Mouse (Mus musculus) right cerebral cortex, postnatal 4 days (tissue): ENCODE measurements at regions not wholly inside any gene's neighbourhood (a gene's known extent, or its start where the extent isn't known, plus 50 kb on each side); places are given as distances from the start of the nearest gene placed in this dataset.
"Not testable (repeated sequence)": the region's sequence is repeated elsewhere in the genome, so short reads cannot be mapped to it uniquely, and the experiment has no call there.

ENCODE experiments used
- DNase-seq: peaks from one replicate; pipeline ENCODE4 v3.0.0-alpha.2; 2022

DNA sequence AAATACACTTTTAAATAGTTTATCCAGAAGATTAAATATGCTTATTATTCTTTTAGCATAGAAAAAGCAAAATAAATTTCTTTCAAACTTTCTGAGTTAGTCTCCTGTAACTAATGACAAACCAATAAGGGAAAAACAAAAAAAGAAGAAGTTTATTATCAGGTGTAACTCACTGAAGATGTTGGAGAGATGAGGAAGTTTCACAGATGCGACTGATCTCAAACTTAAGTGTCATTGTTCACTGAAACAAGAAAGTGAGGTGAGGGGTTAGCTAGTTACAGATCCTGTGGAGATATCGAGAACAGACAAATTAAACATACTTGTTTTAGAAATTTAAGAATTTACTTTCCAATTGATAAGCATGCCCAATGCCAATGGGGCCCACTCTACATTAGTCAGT lies 199.2 kb downstream of the Wdr20rt start:
- no peak for DNase-seq

DNA sequence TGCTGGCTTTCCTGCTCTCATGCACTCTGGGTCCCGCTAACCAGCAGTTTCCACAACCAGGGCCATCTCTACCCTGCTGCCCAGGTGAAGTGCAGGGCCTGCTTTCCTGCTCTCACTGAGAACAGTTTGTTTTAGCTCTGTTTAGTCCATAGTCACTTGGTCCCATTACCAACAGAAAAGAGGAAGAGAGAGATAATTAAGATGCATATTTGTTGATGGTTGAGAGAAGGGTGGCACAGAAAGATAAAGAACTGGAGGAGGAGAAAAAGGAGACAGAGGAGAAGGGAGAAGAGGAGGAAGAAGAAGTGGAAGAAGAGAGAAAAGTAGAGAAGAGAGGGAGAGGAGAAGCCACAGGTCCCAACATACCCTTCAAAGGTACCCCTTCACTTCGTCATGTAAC lies 200.1 kb downstream of the Wdr20rt start:
- DNase-seq: no peak

DNA sequence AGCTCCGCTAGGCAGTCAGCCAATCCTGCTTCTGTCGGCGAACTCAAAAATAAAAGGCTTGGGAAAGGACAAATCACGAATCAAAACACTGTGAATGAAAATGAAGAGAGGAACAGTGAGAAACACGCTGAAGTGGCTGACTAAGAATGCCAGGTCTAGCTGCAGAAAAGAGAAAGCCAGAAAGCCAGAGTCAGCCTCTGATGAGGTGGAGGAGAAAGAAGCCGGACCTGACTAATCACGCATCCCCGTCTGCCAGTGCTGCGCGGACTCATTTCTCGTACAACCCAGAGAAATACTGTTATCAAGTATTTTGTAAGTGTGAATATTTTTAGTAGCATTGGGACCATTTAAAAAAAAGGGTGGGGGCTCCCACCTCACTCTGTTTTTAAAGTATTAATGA lies 201.6 kb downstream of the Wdr20rt start:
- no peak for DNase-seq

DNA sequence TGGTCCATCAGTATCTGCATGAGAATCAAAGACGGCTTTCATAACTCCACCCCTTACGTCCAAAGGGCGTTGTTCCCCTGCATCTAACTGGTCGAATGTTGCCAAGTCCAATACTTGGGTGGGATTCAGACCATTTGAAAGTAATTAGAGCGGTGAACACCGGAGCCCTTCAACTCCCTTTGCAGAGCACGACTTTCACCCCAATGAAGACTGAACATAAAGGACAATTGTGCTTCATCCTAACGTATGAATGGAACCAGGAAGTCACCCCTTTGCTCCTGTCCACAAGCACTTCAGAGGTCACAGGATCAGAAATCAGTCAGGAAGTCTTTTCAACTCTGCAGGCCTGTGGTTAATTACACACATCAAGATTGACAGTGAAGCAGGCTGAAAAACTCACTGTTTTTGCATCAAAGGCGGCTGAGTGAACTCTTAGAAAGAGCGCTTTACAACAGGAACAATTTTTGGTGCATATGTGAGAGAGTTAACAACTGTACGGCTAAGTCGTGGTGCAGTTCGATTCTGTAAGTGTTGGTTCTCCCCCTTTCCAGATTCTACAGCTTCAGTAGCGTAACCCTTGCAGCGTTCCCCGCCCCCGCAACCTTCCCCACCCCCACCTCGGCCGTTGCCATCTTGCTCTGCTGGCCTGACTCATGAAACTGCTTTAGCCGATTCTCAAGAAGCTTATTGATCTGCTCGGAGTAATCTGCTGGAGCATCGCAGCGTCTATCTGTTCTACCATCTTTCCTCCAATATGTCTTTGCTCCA lies 203.1 kb downstream of the Wdr20rt start:
- DNase-seq: no peak

DNA sequence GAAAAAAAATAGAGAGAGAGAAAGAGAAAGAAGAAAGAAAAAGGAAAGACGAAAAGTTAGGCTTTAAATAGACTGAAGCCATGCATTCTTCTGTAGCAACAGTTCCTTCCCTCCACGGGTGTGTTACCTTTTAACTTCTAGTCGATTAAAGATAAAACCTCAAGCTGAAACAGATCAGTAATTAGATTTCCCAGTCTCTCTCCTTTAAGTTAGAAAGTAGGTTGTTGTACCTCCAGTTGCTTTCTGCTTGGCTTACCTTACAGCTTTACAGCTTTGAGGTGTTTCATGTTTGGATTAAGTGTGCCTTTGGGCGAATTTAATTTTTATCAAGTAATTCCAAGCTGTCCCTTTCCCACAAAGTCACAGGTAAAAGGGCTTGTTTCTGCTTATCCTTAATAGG lies 225.5 kb downstream of the Wdr20rt start:
- no peak for DNase-seq

DNA sequence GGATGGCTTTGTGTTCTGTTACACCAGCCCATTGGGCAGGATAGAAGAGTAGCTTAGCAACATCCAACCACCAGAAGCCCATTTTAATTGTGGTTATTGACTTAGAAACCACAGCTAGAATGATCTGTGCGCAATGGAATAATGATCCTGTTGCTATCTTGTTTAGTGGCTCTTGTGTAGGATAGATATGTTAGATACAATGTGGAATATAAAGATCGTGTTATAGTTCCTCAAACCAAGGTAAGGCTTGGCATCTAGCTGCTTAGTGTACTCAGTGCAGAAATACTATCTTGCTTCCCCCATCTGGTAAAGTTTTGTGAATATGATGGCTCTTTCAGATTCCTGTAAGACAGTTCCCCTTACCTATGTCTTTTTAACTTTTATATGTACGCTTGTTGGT lies 230.4 kb downstream of the Wdr20rt start:
- DNase-seq: no peak

DNA sequence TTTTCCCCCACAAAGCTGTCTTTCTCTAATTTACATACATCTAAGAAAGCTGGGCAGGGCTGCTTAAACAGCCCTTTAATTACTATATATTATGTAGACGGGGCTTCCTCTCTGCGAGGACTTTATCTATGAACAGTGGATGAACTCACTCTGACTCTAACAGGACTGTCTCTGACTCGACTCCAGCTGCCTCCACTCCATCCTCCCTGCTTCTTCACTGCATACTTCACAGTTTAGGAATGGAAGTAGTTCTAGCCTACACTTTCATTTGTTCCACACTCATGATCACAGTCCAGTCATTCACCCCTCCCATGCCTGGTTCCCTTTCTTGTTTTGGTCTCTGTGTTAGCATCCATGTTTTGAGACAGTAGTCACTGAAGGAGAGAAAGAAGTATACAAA lies 231.6 kb downstream of the Wdr20rt start:
- no peak for DNase-seq

DNA sequence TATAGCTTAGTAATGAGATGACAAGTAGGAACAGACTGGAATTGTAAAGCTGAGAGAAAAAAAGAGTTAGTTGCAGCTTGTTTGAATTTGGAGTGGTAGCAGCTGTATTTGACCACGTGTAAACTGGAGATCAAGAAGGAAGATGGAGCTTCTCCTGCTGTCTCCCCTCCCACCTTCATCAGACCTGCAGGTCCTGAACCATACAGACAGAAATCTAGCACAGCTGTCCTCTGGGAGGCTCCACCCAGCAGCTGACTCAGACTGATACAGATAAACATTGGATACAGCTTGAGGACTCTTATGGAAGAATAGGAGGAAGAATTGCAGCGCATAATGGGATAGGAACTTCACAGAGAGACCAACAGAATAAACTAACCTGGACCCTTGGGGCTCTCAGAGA lies 238.9 kb downstream of the Wdr20rt start:
- no peak for DNase-seq

DNA sequence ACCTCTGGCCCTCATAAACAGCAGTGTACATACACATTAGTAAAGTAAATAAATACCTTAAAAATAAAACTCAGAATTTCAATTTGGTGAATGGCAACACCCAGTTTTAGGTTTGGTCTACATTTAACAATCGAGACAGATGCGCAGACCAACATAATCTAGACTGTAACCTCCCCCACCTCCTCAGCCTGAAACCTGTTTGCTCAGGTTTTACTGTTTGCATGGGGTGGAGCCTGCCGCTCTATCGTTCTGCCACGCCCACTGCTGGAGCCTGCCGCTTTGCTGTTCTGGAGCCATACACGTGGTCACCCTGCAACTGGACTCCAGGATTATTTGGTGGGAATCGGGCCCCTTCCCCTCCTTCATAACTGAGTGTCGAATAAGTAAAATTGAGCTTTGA lies 253.4 kb downstream of the Wdr20rt start:
- not testable (repeated sequence) for DNase-seq

DNA sequence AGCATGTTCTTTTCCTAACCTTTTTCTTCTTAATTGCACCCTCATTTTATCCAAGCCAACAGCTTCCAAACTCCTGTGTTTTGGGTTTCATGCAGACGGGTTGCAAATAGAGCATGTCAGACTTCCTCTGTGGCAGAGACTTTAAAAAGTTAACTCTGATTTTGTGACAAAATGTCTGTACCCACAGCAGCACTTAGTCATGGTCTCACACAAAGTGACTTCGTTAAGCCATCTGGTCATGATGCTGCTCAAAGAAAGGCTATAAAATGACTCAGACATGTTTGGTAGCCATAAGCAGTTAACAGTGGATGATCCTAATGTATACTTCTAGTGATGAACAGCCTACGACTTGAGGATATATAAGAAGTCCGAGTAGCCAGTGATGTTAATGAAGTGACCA lies 255.5 kb downstream of the Wdr20rt start:
- DNase-seq: no peak

DNA sequence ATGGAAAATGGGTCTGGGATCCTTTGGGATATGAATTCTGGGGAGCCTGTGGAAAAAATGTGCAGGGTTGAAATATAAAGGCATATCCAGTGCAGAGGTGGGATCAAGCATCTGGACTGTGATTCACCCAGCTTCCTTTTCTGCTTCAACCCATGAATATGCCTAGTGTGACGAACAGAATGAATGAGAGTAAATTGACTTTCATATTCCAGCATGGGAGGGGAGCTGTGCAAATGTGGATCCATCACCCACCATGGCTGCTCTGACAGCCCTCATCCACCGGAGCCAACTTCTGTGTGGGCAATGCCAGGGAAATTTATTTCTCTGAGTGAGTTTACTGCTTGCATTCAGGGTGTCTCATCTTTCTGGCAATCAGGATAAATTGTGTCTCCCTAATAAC lies 265.8 kb downstream of the Wdr20rt start:
- DNase-seq: no peak

DNA sequence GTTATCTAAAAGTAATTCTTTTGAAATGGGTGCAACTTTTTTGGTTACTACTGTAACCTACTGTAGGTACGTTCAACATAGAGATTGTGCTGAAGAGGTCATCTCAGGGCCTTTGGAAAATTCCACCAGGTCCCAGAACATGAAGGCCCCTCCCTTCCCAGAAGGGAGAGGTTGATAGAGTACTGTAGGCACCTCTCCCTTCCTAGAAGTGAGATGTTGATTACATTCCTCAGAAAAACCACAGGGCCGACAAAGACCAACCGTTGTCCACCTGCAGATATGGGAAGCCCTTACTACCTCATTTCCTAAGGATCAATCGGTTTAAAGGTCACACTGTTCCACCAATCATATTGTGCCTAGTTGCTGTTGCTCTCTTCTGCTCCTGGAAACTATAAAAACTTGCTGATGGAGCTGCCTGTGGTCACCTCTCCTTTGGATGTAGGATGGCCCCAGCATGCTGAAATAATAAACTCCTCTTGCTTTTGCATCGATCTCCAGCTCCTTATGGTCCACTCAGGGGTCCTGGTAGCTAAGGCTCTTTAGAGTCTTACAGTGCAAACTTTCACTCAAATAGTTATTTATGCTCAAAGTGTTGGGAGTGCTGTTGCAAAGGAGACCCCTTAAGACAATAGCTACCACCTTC lies 269.2 kb downstream of the Wdr20rt start:
- no peak for DNase-seq

DNA sequence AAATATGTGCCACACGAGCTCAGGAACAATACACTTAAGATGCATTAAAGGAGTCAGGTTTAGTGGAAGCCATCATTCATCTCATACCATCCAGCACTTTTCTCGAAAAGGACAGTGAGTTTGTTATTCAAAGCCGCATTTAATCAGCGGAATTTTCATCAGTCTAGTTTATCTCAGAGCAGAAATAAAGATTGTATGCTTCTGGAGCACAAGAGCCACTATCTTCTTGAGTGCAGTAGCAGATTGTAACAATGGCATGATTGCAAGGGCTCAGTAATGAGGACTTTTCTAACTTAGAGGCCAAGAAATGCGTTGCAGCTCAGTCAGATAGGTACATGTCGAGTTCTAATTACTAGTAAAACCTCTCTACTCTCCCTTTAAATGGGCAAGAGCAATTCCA lies 271.3 kb downstream of the Wdr20rt start:
- no peak for DNase-seq

DNA sequence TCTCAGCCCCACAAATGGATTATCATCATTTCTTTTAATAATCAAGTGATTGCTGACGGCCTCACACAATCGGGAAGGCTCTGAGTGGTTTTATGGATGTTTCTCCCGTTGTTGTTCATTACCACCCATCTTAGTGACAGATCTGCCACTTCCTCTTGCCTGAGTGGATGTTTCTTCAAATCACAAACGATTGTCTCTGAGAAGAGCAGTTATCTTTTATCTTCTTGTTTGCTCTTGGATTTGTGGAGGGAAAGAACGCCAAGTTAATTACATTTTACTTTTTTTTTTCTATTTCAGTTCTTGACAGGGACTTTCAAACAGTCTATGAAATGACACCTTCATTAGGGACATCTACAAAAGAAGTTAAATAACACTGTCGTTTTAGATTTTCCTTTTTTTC lies 272.3 kb downstream of the Wdr20rt start:
- DNase-seq: no peak

DNA sequence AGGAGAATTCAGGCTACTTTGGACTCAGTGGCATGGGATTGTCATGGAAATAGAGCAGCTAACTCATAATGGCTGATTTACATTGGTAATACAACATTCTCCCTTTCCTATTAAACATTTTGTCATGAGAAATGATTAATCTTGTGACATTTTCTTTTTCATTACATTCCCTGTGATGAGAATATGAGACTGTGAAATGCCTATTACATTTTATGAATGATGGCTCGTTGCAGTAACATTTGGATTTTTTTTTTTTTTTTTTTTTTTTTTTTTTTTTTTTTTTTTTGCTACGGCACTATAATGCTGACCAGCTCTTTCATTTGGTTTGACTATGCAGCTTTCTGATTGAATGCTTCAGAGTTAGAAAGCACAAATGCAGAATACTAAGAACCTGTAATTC lies 276.1 kb downstream of the Wdr20rt start:
- DNase-seq: no peak

DNA sequence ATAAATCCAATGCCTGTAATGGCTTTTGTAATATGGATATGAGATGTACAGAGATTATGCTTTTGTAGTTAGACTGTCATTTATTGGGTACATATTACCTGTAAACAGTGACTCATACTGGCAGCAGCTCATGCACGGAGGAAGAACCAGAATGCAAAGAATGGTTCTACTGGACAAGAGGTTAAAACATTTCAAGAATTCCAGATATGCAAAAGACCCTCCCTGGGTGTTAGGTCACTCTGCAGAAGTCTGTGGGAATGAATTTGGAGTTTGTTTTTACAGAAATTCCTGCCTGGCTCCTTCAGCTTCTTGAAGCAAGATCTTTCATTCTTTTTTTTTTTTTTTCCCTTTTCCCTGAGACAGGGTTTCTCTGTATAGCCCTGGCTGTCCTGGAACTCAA lies 276.7 kb downstream of the Wdr20rt start:
- DNase-seq: no peak

DNA sequence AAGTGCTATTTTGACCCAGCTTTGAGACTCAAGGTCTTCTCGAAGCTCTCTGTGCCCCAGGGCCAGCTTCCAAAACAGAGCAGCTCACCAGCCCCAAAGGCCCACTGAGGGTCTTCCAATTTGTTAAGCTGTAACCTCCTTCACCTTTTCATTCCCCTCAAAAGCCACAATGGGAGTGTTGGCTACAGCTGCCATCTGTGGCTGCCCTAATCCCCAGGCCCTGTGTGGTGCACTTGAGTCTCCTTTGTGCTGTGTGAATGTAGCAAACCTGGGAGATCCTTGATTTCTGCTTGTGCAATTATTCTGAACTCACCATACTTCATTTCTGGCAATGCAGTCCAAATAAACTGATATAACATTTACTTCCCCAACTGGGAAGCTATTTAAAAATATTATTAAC lies 287.8 kb downstream of the Wdr20rt start:
- no peak for DNase-seq

DNA sequence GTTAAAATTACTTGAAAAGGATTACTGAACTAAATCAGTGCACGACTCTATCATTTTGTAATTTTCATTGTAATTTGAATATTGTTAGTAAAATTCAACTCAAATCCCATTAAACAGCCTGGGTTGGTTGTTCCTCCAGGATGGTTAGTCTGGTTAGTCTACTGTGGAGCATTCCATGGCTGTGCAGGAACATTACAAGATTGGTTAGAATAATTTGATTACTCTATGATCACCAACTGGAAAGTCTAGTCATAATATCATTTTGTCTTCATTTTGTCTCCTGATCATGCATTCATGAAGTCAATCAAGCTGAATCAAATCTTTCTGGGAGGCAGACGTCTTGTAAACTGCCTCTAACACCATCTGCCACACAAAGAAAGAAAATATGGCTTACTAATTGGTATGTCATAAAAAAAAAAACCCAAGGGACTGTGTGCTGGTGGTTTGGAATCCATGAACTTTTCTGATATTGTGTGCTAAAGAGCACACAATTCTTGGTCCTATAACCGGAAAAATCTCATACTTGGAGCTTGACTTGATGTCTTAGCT lies 308.9 kb downstream of the Wdr20rt start:
- DNase-seq: no peak

DNA sequence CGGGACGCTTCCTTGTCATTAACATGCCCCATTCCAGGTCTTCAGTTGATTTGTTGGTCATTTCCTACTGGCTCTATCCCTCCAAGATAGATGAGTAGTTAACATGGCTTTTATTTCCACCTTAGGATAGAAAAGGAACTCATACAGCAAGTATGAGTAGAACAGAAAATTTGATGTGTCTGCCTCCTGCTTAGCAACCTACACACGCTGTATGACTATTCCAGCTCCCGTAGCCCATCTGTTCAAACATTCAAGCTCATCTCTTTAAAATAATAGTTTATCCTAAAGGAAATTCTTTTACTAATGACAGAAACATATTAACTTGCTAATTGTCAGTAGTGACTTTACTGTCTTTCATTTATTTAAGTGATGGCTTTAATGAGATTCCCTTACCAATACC lies 323.0 kb downstream of the Wdr20rt start:
- DNase-seq: no peak

DNA sequence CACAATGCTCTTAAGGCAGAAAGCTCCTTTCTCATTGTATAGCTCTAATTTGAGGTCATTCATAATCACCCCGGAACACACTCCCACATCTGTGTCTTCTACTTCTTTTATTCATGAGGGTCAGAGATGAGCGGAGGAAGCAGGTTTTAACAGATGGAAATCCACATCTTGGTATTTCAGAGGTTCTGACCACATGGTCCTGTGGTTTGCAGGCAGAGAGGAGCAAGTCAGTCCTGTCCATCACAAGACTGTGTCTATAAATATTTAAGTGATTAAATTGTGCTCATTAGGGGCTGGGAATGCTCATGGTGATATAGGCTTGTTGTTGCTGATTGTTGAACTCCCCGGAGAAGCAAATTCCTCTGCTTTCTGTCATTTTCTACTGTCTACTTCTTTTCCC lies 326.9 kb downstream of the Wdr20rt start:
- no peak for DNase-seq

DNA sequence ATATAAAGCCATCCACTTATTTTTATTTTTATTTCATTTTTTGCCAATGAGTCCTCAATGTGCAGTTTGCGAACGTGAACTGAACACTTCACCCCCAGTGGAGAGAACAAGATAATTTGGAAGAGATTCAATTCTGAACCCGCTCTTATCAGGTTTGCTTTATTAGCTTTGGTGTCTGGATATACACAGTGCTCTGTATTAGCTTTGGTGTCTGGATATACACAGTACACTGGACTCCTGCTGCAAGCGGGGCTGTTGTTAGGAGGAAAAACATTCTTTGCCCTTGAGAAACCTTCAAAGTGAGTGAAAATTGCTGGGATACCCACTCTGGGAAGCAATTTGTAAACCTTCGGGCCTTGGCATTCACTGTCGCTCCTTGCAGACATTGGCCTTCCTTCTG lies 333.7 kb downstream of the Wdr20rt start:
- no peak for DNase-seq

DNA sequence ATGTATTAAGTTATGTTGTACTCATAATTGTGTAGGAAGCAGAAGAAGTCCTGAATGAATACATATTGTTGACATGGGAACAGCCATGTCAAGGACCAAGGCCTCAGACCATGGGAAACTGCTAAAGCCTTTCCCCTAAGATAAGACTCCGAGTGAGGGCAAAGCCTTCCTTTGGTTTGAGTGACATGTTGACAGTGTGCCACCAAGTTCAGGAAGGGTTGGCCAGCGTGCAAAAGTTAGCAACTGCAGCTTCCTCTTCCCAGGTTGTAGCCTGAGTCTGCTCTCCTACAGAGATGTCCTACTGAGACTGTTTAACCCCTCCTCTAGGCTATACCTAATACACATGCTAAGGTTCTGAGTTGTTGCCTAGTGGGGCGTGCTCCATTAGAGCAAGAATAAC lies 334.5 kb downstream of the Wdr20rt start:
- no peak for DNase-seq

DNA sequence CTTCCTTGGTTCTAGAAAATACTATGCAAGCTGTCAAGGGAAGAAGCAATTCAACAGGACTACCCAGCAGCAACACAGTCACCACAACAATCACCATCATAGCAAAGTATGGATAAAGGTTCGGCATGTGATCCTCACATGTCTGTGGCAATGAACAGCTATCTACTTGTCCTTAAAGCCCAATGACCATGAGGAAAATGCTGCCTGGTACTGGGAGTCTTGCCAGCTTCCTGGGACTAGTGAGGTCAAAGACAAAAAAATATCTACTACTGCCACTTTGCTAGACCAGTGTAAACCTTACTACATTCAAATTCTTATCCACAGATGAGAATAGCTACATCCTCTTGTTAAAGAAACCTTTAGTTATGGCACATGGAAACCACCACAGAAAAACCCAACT lies 346.3 kb downstream of the Wdr20rt start:
- DNase-seq: no peak

DNA sequence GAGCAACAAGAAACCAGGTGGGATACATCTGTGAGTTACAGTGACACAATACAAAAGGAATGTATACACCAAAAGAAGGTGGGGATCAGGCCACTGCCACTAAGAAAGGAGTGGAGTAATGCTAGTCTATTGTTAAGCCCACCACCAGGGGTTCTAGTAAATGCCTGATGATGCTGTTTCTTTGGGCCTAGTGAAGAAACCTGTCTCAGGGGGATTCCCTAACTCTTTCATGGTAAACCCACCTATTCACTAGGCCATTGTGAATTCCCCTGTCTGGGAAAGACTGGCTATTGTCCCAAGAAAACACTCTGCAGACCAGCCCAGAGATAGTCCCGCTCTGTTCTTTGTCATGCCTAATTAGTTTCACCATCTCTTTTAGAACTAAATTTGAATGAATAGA lies 368.2 kb downstream of the Wdr20rt start:
- no peak for DNase-seq

DNA sequence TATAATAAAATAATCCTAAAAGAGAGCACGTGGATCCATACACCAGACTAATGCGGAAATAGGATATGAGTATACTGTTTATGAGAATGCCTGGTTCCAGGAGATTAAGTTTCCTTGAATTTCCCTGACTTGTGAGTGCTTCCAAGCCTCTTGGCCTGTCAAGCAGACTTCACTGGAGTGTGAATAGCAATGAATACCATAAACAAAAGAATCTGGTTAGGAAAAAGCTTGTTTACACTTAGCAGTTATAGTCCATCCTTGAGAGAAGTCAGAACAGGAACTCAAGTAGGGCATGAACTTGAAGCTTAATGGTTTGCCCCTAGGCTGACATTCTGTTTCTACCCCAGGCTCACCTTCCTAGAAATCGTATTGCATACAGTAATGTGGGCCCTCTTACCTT lies 368.8 kb downstream of the Wdr20rt start:
- DNase-seq: no peak
